Mouse (Mus musculus): ENCODE data around the gene Fpgt.

DNA sequence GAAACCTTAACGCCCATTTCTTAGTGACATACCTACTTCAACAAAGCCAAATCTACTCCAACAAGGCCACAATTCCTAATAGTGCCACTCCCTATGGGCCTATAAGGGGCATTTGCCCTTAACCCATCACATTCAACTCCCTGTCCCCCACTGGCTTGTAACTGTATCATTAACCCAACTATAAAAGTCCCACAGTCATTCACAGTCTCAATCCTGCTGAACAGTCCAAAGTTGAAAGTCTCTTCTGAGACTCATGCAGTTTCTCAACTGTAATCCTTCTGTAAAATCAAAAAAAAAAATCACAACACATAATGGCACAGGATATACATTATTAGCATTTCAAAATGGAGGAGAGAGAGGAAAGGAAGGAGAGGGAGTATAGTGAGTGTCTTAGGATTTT is 6.1 kb upstream of the Fpgt start:
- TF ChIP-seq CTCF (IDR thresholded peaks at IDR 0.05; ENCODE audit: low read depth) = no peak
- TF ChIP-seq EP300 (IDR thresholded peaks at IDR 0.05; ENCODE audit: low read depth) = no peak

Measured in heart, postnatal 0 days (tissue).